Mouse (Mus musculus) gastrocnemius, postnatal 14 days (tissue): Measurements from ENCODE around the gene Spry1. TPM values are rescaled to one million over a fixed set of nuclear protein-coding genes. Genes with fewer than 3 reads are reported as not detected.
"Not testable (repeated sequence)": the region's sequence is repeated elsewhere in the genome, so short reads cannot be mapped to it uniquely, and the experiment has no call there.

Experiments used
- DNase-seq: peaks from one replicate; pipeline ENCODE4 v3.0.0; 2021; ENCODE audit warnings: mixed read lengths
- intact Hi-C: fragments of 180-260 bp; cut with DNase I; formaldehyde crosslinking; loops from one replicate; pipeline ENCODE4 v1.15.1; 2025; ENCODE audit warnings: low total_unique reads
- long read RNA-seq, 2 experiments: library from polyadenylated mRNA; stranded (forward); transcript quantifications; one replicate each; pipeline ENCODE4 v2.0.0; 2021
- total RNA-seq, 2 experiments: library from RNA; stranded (reverse); gene quantifications; 2 replicates each; pipeline ENCODE4 v1.2.3; 2021

Spry1 gene
- 10 to 100 TPM; 33.1 to 39.9 TPM for total RNA-seq
- long read RNA-seq, experiment 1, transcript Spry1-203 (3 exons, 2,451 nt) = minor isoform, 25 of 74 reads
- long read RNA-seq, experiment 1, transcript Spry1-201 (3 exons, 2,481 nt) = major isoform, 37 of 74 reads
- long read RNA-seq, experiment 1, partial matches to known transcripts = 1 of 74 reads
- long read RNA-seq, experiment 1, other reads (novel, unspliced or antisense) = 10 of 74 reads
- long read RNA-seq, experiment 2, transcript Spry1-202 (2 exons, 2,773 nt) = minor isoform, 7 of 78 reads
- long read RNA-seq, experiment 2, transcript Spry1-201 (3 exons, 2,481 nt) = major isoform, 40 of 78 reads
- long read RNA-seq, experiment 2, transcript Spry1-203 (3 exons, 2,451 nt) = minor isoform, 22 of 78 reads
- long read RNA-seq, experiment 2, partial matches to known transcripts = 5 of 78 reads
- long read RNA-seq, experiment 2, other reads (novel, unspliced or antisense) = 4 of 78 reads

DNA sequence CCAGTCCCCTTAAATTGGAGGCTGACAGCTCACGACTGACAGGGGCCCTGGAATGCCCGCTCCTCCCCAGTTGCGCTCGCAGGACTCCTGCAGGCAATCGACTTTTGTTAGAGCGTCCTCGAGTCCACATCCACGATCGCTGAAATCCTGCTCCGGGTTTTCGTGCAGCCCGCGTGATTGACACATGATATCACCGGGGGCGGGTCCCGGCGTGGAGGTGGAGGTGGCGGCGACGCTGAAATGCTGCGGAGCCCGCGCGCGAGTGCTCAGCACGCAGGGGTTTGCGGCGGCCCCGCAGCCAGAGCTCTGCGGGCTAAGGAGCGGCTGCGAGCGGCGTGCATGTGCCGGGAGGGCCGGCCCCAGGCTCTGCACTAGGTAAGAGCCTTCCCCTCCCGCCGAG lies at the start of gene Spry1:
Gene Spry1, plus strand, starts transcription at position 258 of the 400 bp plus-strand sequence.
- intact Hi-C loops = loop anchor here (10.0 kb wide), 3 partner anchors 315 to 565 kb away; no protein-coding TSS in a partner anchor
- peak; percentile 93 for DNase-seq

DNA sequence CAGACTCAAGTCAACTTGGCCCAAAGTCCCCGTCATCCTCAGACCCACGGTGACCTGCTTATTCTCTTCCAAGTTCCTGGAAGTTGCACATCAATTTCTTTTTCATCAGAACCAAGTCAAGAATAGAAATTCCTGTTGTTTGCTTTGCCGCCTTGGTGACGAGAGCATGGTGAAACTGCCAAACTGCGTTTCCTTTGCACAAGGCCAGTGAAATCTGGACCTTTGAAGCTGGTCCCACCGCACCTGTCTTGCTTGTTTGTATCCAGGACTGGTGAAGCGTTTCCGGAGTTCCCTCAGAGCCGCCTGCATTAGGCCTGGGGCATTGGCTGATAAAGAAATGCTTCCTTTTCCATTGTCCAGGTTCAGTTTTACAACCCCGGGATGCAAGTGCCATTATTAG lies 44.0 kb upstream of the Spry1 start:
- no peak for DNase-seq
- intact Hi-C loops = no loop called here

DNA sequence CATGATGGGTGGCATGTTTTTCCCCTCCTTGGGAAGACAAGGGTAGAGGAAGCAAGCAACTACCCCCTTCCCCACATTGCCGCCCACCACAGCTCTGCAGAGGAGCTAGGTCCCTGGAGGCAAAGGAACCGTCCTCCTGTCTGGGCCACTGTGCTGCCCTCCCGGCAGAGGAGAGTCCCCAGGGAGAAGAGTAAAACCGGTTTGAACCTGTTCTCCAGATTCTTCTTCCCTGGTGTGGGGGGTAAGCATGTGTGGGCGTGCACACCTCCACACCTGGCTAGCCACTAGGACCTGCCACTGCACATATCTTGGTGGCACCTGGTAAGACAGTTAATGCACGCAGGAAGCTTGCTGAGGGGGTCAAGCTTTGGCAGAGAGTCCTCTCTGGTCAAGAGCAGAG lies 43.2 kb upstream of the Spry1 start:
- DNase-seq = no peak
- intact Hi-C loops = no loop called here

DNA sequence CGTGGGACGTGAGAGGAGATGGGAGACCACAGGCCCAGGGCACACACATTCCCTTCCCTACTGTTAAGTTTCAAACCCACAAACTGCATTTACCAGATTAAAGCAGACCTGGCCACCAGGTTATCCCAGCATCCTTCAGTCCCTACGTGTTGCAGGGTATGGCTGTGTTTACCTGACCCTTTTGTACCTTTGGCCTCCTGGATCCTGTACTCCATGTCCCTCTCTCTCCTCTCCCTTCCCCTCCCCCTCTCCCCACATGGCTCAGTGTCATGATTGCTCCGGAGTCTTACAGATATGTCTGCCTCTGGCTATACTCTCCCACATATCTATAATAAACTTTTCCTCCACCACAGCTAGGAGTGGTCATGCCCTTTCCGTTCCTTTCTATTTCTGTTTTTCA lies 42.5 kb upstream of the Spry1 start:
- DNase-seq = no peak

DNA sequence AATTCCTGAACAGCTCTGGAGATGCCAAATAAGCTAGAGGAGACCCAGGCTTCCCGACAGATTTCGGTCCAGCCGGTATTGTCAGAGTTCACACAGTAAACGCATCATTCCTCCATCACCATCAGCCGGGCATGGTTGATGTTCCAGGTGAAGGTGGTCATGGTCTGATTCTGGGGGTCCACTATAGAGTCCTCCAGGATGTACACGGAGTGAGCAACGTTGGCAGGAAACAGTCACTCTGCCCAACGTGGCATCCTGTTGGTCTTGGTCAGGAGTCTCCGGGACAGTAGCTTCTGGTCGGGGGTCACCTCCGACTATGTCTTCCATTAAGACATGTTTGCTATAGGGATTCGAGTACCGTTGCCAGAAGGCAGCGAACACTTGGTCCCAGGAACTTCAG lies 40.1 kb upstream of the Spry1 start:
- not testable (repeated sequence) for DNase-seq

More for the DNA sequence above, 42.5 kb upstream of the Spry1 start:
- intact Hi-C loops = no loop called here

GRCm38 (mm10) chr3:37602356-37602755 lies 37.4 kb upstream of the Spry1 start:
- DNase-seq = no peak
- intact Hi-C loops = no loop called here

More for the DNA sequence above, 40.1 kb upstream of the Spry1 start:
- intact Hi-C loops = not testable (repeated sequence)

DNA sequence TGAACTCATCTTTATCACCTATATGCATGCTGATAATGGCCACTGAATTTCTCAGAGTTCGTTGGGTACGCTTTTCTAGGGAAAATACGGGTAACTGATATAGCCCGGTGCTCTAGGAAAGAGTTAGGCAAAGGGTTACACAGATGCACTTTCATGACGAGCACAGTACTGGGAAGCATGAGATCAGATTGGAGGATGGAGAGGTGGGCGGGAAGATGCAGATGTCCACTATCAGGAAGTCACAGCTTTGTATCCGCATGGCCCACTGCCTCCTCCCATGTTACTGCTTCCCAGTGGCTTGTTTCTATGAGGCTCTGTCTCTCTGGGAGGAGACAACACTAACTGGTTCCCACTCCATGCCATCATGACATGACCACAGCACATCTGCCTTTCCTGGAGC lies 36.9 kb upstream of the Spry1 start:
- intact Hi-C loops = no loop called here
- DNase-seq = no peak

DNA sequence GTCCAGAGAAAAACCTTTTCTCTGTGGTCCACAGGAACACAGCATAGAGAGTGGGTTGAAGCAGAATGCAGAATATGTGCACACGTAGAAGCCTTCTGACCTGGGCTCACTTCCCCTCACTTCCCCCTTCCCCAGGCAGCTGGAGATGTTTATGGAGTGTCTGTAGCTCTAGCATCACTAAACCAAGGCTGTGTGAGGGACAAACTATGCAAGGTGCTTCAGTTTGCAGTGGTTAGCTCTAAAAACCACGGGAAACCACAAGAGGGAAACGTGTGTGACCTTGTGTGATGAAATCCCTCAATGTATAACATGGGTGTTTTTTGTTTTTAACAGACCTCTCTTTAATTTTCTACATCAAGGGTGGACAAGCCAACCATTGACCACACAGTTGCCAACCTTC lies 36.2 kb upstream of the Spry1 start:
- no peak for DNase-seq
- intact Hi-C loops = no loop called here

DNA sequence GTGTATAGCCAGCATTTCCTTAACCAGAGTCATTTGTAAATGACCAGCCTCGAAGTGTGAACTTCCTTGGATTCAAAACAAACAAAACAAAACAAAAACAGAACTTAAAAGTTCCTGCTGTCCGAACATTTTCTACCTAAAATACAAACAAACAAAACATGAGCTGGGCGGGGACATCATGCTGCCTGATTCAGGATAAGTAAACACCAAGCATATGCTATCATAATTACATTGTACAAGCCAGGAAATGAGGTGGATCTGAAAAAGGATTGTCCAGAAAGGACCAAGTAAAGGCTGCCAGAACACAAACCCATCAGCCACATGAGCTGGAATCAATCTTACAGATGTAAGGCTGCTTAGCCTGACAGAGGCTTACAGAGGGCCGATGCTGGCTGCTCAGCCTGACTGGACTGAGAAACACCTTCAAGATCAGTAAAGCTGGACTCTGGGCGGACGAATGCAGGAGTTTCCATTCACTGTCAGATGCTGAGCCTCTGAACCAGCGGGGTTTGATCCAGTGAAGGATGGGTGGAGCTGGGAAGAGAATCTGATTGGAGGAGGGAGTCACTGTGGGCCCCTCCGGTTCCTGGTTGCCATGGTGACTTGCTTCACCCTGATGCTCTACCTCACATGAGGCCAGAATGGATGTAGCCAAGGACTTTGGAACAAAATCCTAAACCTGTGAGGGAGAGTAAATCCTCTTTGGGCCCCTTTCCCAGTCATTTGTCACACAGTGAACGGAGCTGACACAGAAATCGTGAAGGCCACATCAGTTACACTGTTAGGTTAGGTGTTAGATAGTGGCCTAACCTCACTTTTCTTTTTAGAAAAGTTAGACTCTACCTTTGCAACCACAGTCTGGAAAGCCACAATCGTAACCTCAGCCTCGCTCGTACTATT lies 34.5 kb upstream of the Spry1 start:
- peak; percentile 13 for DNase-seq
- intact Hi-C loops = no loop called here

- intact Hi-C loops = no loop called here
- peak; percentile 40 for DNase-seq
These were observed 33.9 kb upstream of the Spry1 start for GRCm38 (mm10) chr3:37605876-37606238.

- no peak for DNase-seq
- intact Hi-C loops = no loop called here
These were observed 30.8 kb upstream of the Spry1 start for GRCm38 (mm10) chr3:37608926-37609325.

DNA sequence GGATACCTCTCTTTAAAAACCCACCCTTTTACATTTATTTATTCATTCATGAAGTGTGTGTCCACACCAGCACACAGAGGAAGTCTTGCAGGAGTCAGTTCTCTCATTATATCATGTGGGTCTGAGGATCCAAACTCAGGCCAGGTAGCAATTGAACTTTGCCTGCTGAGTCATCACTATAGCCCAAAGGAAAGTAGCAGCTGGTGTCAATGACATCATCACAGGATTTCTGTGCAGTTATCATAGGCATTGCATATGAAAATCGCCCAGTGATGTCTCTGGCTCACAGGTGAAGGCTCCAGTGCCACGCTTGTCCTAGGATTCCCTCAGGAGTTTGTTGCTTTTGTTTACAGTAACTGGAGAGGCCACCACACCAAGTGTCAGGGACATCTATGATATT lies 29.1 kb upstream of the Spry1 start:
- intact Hi-C loops = no loop called here
- no peak for DNase-seq

DNA sequence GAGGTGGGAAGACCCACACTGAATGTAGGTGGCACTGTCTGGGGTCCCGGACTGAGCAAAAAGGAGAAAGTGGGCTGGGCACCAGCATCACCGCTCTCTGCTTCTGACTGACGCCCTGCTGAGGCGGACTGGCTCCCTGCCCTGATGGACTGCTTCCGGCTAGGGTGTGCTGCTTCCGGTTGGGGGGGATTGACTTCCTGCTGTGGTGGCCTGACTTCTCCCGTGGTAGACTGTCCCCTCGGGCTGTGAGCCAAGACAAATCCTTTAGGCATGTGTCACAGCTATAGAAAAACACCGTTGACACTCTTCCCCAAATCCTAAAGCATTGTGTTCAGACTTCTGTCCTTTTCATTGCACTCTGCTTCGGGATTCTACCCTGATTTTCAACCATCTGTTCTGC lies 26.0 kb upstream of the Spry1 start:
- intact Hi-C loops = no loop called here
- DNase-seq = peak; percentile 22

DNA sequence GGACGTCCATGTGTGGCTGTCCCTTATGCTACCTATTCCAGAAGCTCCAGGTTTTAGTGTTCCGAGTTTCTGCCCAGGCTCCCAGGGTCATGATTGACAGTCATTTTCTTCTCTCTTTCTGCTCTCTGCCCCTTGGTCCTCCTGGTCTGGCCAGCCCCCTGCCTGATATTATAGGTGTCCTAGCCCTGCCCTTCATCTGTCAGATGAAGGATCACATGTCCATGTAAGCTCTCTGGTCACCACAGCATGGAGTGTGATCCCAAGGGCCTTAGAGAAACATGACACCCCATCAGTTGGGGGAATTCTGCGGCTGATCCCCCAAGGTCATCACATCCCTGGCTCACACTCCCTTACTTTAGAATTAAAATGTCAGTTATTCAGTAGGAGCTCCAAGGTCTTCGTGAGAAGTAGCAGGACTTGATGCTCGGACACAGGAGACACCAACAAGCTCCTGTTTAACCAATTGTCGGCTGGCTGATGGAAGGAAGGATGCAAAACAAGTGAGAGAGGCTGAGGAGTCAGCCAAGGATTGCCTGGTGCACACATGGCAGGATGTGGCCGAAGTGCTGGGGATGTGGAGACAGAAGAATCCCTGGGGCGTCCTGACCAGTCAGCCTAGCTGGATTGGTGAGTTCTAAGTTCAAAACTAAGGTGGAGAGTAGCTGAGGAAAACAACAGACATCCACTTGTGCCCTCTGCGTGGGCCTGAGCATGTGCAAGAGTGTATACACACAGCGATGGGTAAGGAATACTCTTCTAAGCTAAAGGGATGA lies 24.7 kb upstream of the Spry1 start:
- intact Hi-C loops = no loop called here
- no peak for DNase-seq

DNA sequence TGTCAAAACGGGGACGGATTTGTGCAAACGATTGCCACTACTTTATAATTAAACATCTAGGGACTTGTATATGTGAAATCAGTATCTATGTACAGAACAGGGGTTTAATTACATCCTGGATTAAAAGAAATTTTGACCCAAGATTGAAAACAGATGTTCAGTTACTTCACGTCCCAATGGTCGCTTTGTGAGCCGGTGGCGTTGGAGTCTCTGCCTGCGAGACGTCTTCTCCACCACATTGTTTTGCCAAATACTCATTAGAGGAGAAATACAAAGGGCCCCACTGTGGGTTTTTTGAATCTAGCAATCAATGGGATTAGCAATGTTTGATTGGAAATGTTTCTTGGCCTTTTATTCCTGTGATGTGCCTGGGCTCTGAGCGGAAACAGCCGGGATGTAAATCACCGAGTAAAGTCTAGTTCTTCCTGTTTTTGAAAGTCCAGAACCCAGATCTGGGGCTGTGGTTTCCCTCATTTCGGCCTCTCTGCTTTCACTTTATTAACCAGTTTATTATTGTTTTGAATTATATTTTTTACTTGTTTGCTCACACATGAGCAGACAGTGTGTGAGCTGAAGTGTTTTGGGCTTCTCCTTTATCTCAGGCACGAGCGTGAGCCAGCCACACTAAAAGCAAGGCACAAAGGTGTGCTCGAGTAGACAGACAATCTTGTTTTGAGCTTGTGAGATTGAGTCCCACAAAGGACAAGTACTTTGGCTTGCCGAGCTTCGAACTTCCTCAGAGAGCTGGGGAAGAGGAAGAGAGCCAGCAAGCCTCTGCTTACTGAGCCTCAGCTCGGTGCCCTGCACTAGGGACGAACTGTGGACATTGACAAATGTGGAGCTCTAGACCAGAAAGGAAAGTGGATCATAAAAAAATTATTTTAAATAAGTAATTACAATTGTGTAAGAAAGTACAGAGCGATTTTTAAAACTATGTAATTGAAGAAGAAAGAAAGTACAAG lies 22.9 kb upstream of the Spry1 start:
- no peak for DNase-seq
- intact Hi-C loops = no loop called here

DNA sequence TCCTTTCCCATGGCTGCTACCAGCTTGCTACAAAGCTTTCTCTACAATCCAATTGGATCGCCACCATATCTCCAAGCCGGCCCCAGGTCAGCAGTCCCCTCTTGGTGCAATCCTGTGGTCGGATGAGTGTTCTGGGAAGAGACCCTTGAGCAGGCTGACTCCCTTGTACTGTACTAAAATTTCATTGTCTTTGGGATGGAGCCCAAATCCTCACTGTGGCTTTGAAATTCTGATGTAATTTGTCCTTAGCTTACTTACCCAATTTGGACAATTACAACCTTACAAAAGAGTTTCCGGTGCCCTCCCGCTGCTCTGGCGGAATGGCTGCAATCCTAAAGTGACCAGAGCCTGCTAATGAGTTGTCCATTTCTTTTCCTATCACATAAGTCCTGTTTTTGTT lies 7.5 kb upstream of the Spry1 start:
- DNase-seq = no peak
- intact Hi-C loops = loop anchor here (10.0 kb wide), 2 partner anchors 503 to 573 kb away; no protein-coding TSS in a partner anchor

- intact Hi-C loops = loop anchor here (10.0 kb wide), 2 partner anchors 502 to 572 kb away; no protein-coding TSS in a partner anchor
- no peak for DNase-seq
These were observed 7.0 kb upstream of the Spry1 start for GRCm38 (mm10) chr3:37632751-37633150.

GRCm38 (mm10) chr3:37634648-37635047 lies 5.1 kb upstream of the Spry1 start:
- intact Hi-C loops = loop anchor here (10.0 kb wide), 2 partner anchors 500 to 570 kb away; no protein-coding TSS in a partner anchor
- DNase-seq = no peak
